Mouse (Mus musculus) neural tube, embryonic 11.5 days (tissue): ENCODE measurements at regions not wholly inside any gene's neighbourhood (a gene's known extent, or its start where the extent isn't known, plus 50 kb on each side); places are given as distances from the start of the nearest gene placed in this dataset.

Experiments used
- ATAC-seq: fragments of 200-750 bp; cut with Nextera tagmentation; 2 replicates; pipeline ENCODE4 v1.8.0; 2017; ENCODE audit warnings: moderate number of reproducible peaks, mild to moderate bottlenecking, moderate TSS enrichment, moderate library complexity; ENCODE audit not compliant: insufficient read depth, low FRiP score, low TSS enrichment
- DNase-seq: peaks from one replicate; pipeline ENCODE4 v3.0.0-alpha.2; 2015; ENCODE audit warnings: low spot score
- H3K27ac ChIP-seq: fragments of 300-500 bp; sonication (generic); 2 replicates; pipeline ENCODE4 v1.5.1; 2014; ENCODE audit warnings: low read depth, mild to moderate bottlenecking, low read length
- H3K27me3 ChIP-seq: fragments of 300-500 bp; sonication (generic); 2 replicates; pipeline ENCODE4 v1.6.1; 2014; ENCODE audit warnings: mild to moderate bottlenecking, low read length, mixed read lengths; ENCODE audit not compliant: control insufficient read depth, insufficient read depth
- H3K36me3 ChIP-seq: fragments of 300-500 bp; sonication (generic); 2 replicates; pipeline ENCODE4 v1.6.1; 2014; ENCODE audit warnings: mild to moderate bottlenecking, low read length, moderate library complexity, mixed read lengths; ENCODE audit not compliant: control insufficient read depth, insufficient read depth
- H3K4me1 ChIP-seq: fragments of 300-500 bp; sonication (generic); 2 replicates; pipeline ENCODE4 v1.6.1; 2014; ENCODE audit warnings: low read length, mixed read lengths; ENCODE audit not compliant: control insufficient read depth, insufficient read depth
- H3K4me2 ChIP-seq: fragments of 300-500 bp; sonication (generic); 2 replicates; pipeline ENCODE4 v1.6.1; 2014; ENCODE audit warnings: low read depth, mild to moderate bottlenecking, moderate library complexity
- H3K4me3 ChIP-seq: fragments of 300-500 bp; sonication (generic); 2 replicates; pipeline ENCODE4 v1.5.1; 2014; ENCODE audit warnings: low read depth, low read length
- H3K9ac ChIP-seq: fragments of 300-500 bp; sonication (generic); 2 replicates; pipeline ENCODE4 v1.6.1; 2014; ENCODE audit warnings: mild to moderate bottlenecking, low read length
- H3K9me3 ChIP-seq: fragments of 300-500 bp; sonication (generic); 2 replicates; pipeline ENCODE4 v1.6.1; 2016; ENCODE audit warnings: low read length; ENCODE audit not compliant: control insufficient read depth
- WGBS: fragments of 180-500 bp; shearing (Covaris S2); extraction: QIAGEN DNeasy Blood & Tissue Kit; methylation state at CpG from one replicate; pipeline ENCODE4 v1.1.7; 2014; 5-methylcytosine and 5-hydroxymethylcytosine counted together

- Histone ChIP-seq H3K4me2 (no peak overlapping the region), H3K27ac (no peak overlapping the region), H3K4me1 (no peaks in the 10 kb centered on the region), H3K36me3 (no peaks in the 10 kb centered on the region), H3K9me3 (no peaks in the 10 kb centered on the region), H3K9ac (no peak overlapping the region), H3K4me3 (no peak overlapping the region), H3K27me3 (no peaks in the 10 kb centered on the region)
- ATAC-seq (no peak), DNase-seq (no peak)
- 86% methylated on average over 6 of the region's 6 CpGs for WGBS
These were observed 834.4 kb upstream of the Sox9 start for GRCm38 (mm10) chr11:111947671-111948070.

GRCm38 (mm10) chr11:111953421-111953820 is 828.6 kb upstream of the Sox9 start:
- 82% methylated on average over 5 of the region's 5 CpGs for WGBS
- DNase-seq (no peak), ATAC-seq (no peak)
- H3K4me2 ChIP-seq, result no peak overlapping the region
- H3K27ac ChIP-seq, result no peak overlapping the region
- no peaks in the 10 kb centered on the region for H3K27me3 ChIP-seq
- no peak overlapping the region for H3K9ac ChIP-seq
- no peaks in the 10 kb centered on the region for H3K36me3 ChIP-seq
- H3K4me3 ChIP-seq, result no peak overlapping the region
- no peaks in the 10 kb centered on the region for H3K4me1 ChIP-seq
- peaks cover 2% of the 10 kb centered on the region; the same call in 1 of the 2 replicates for H3K9me3 ChIP-seq

GRCm38 (mm10) chr11:111957721-111958287 is 824.2 kb upstream of the Sox9 start:
- H3K36me3 ChIP-seq, result no peaks in the 10 kb centered on the region
- H3K27me3 ChIP-seq, result no peaks in the 10 kb centered on the region
- peaks cover 2% of the 10 kb centered on the region; the same call in 1 of the 2 replicates for H3K9me3 ChIP-seq
- no peak overlapping the region for H3K27ac ChIP-seq
- no peak overlapping the region for H3K9ac ChIP-seq
- H3K4me1 ChIP-seq, result no peaks in the 10 kb centered on the region
- no peak overlapping the region for H3K4me3 ChIP-seq
- H3K4me2 ChIP-seq, result no peak overlapping the region
- WGBS, result 69% methylated on average over 5 of the region's 5 CpGs
- ATAC-seq (no peak), DNase-seq (no peak)

- no peak for DNase-seq
- no peak for ATAC-seq
- Histone ChIP-seq H3K27me3 (no peaks in the 10 kb centered on the region), H3K27ac (no peak overlapping the region), H3K9me3 (peaks cover 2% of the 10 kb centered on the region; the same call in 1 of the 2 replicates), H3K4me2 (no peak overlapping the region), H3K4me3 (no peak overlapping the region), H3K4me1 (no peaks in the 10 kb centered on the region), H3K9ac (no peak overlapping the region), H3K36me3 (no peaks in the 10 kb centered on the region)
- WGBS, result 43% methylated on average over 10 of the region's 10 CpGs
These were observed 820.8 kb upstream of the Sox9 start for GRCm38 (mm10) chr11:111961047-111961837.

- DNase-seq (no peak), ATAC-seq (no peak)
- 54% methylated on average over 2 of the region's 2 CpGs for WGBS
- no peaks in the 10 kb centered on the region for H3K36me3 ChIP-seq
- H3K27me3 ChIP-seq, result no peaks in the 10 kb centered on the region
- H3K9ac ChIP-seq, result no peak overlapping the region
- H3K27ac ChIP-seq, result no peak overlapping the region
- no peaks in the 10 kb centered on the region for H3K4me1 ChIP-seq
- H3K4me3 ChIP-seq, result no peak overlapping the region
- peaks cover 2% of the 10 kb centered on the region; the same call in 1 of the 2 replicates for H3K9me3 ChIP-seq
- H3K4me2 ChIP-seq, result no peak overlapping the region
These were observed 820.2 kb upstream of the Sox9 start for GRCm38 (mm10) chr11:111961846-111962245.

GRCm38 (mm10) chr11:111964066-111964465 is 818.0 kb upstream of the Sox9 start:
- no peak for ATAC-seq
- no peak for DNase-seq
- H3K4me3 ChIP-seq, result no peak overlapping the region

GRCm38 (mm10) chr11:111966401-111966800 is 815.6 kb upstream of the Sox9 start:
- H3K4me1 ChIP-seq, result no peaks in the 10 kb centered on the region
- H3K9ac ChIP-seq, result no peak overlapping the region
- no peak overlapping the region for H3K4me2 ChIP-seq
- H3K9me3 ChIP-seq, result no peaks in the 10 kb centered on the region
- ATAC-seq (no peak), DNase-seq (no peak)
- no peaks in the 10 kb centered on the region for H3K36me3 ChIP-seq
- H3K27ac ChIP-seq, result no peak overlapping the region
- H3K27me3 ChIP-seq, result no peaks in the 10 kb centered on the region
- no peak overlapping the region for H3K4me3 ChIP-seq
- WGBS, result 95% methylated on average over 3 of the region's 3 CpGs

More at GRCm38 (mm10) chr11:111964066-111964465, 818.0 kb upstream of the Sox9 start:
- Histone ChIP-seq H3K9me3 (no peaks in the 10 kb centered on the region), H3K27ac (no peak overlapping the region), H3K9ac (no peak overlapping the region), H3K4me1 (no peaks in the 10 kb centered on the region), H3K27me3 (no peaks in the 10 kb centered on the region), H3K4me2 (no peak overlapping the region), H3K36me3 (no peaks in the 10 kb centered on the region)
- WGBS, result 84% methylated on average over 6 of the region's 6 CpGs

- Histone ChIP-seq H3K27ac (no peak overlapping the region), H3K4me3 (no peak overlapping the region), H3K27me3 (no peaks in the 10 kb centered on the region), H3K36me3 (no peaks in the 10 kb centered on the region), H3K9me3 (no peaks in the 10 kb centered on the region), H3K4me1 (no peaks in the 10 kb centered on the region), H3K9ac (no peak overlapping the region), H3K4me2 (no peak overlapping the region)
- 71% methylated on average over 4 of the region's 4 CpGs for WGBS
- DNase-seq, result no peak
- ATAC-seq, result no peak
These were observed 811.0 kb upstream of the Sox9 start for GRCm38 (mm10) chr11:111971001-111971400.

GRCm38 (mm10) chr11:111978667-111979066 is 803.4 kb upstream of the Sox9 start:
- no peaks in the 10 kb centered on the region for H3K27me3 ChIP-seq
- H3K4me2 ChIP-seq, result no peak overlapping the region
- H3K36me3 ChIP-seq, result no peaks in the 10 kb centered on the region
- no peak overlapping the region for H3K27ac ChIP-seq
- 88% methylated on average over 4 of the region's 4 CpGs for WGBS
- no peak for DNase-seq
- ATAC-seq, result no peak
- no peaks in the 10 kb centered on the region for H3K9me3 ChIP-seq
- no peaks in the 10 kb centered on the region for H3K4me1 ChIP-seq
- H3K9ac ChIP-seq, result no peak overlapping the region
- H3K4me3 ChIP-seq, result no peak overlapping the region
